Mouse (Mus musculus) embryo, embryonic 10 days (tissue): ENCODE data around the gene Serinc2.
"Not testable (repeated sequence)": the region's sequence is repeated elsewhere in the genome, so short reads cannot be mapped to it uniquely, and the experiment has no call there.

Source experiments
- DNase-seq: peaks from one replicate; pipeline ENCODE4 v3.0.0-alpha.2; 2015; ENCODE audit warnings: low spot score

The Serinc2 gene

DNA sequence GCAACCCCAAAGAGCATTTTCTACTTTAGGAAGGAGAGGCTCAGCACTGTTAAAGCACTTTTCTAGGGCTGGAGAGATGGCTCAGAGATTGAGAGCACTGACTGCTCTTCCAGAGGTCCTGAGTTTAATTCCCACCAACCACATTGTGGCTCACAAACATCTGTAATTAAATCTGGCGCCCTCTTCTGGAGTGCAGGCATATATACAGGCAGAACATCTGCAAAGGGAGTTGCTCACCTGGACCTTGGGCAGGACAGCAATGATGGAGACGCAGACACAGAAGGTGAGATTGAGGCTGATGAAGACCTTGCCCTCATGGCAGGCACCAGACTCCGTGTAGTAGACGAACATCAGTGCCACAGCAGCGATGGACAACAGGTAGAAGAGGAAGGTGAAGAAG is 18.6 kb downstream of the Serinc2 start:
- DNase-seq, result no peak

DNA sequence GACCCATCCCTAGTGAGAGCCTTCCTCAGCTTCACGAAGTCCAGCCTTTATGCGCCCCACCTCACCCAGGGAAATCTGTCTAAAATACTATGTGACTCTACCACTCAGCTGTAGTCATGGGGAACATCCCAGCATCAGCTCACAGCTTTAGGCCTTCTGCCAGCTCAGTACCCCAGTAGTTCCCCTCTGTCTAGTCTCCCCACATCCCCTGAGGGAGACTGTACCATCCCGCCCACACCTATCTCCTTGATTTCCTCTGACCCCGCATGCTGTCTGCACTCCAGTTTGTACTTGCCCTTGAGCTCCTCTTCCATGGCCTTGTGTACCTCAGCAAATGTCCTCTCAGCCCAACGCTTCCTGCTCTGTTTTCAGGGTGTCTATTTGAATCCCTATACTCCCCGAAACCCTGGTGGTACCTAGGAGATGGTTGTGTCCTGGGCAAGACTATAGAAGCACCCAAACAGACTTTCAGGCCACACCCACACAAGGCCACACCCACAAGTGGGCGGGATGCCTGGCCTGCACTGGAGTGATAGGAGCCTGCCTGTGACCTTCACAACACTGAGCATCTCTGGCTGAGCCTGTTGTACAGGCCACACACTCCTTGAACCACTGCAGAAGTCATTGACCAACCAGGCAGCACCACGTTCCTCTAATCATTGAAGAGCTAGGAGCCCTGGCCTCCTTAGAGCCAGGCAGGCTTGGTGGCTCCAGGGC is 26.4 kb downstream of the Serinc2 start:
- peak; percentile 49 for DNase-seq

DNA sequence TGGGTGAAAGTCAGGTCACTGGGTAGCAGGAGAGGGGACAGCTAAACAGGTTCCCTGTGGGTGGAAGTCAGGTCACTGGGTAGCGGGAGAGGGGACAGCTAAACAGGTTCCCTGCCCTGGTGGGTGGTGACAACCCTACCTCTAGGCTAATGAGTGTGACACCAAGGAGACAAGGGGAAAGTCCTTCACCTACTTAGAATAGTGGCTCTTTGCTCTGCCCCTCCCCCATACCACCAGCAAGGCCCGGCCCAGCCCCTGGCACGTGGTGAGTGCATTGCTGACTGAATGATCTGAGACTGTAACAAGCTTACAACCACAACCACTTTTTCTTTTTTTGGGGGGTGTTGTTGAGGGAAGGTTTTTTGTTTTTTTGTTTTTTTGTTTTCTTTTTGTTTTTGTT is 27.2 kb downstream of the Serinc2 start:
- no peak for DNase-seq

DNA sequence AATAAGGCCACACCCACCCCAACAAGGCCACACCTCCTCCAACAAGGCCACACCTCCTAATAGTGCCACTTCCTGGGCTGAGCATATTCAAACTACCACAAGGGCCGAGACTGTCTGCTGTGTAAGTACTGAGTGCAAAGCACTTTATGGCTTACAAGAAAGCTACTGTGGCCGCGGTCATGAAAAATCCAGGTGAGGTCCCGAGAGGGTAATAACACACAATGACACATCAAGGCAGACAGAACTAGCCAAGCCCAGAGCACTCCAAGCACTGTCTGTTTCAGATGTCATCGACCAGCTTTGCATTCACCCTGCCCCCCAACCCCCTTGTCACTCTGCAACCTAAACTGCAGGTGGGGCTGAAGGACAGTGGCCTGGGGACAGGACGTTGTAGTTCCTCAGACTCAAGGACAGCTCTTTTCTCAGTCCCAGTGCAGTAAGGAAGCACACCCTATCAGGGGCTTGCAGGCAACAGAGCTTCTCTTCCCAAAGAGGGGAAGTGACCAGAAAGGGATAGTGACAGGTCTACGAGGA is 27.8 kb downstream of the Serinc2 start:
- no peak for DNase-seq

DNA sequence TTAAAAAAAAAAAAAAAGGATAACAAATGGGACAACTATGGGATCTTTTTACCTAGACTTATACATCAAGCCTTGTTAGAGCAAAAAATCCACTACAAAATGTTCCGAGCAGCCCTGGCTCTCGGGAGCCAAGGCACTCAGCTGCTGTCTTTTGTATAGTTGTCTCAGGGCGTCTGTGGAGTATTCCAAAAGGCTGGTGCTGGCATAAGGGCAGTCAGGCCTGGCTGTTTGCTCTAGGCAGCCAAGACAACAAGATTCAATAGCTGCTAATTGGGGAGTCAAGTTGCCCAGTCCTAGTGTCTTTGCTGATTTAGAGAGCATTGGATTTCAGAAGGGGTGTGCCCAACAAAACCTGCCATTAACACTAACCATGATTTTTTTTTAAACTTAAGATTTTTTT is 30.4 kb downstream of the Serinc2 start:
- DNase-seq, result no peak

DNA sequence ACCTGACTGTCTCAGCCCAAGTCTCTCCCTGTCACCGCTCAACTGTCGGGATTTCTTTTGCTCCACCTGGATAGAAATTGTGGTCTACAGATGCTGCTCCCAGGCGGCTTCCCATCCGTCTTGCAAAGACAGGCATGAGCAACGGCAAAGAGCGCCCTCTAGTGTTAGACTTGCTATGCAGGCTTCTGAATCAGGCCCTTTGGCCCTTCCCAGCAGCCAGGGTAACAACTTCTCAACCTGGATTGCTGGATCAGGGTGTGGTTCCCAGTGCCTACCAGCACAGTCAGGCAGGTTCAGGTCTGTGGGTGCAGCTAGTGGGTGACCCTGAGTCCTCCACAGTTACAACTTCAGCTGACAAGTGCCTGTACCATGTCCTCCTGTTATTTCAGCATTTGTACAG is 32.9 kb downstream of the Serinc2 start:
- peak; percentile 93 for DNase-seq

DNA sequence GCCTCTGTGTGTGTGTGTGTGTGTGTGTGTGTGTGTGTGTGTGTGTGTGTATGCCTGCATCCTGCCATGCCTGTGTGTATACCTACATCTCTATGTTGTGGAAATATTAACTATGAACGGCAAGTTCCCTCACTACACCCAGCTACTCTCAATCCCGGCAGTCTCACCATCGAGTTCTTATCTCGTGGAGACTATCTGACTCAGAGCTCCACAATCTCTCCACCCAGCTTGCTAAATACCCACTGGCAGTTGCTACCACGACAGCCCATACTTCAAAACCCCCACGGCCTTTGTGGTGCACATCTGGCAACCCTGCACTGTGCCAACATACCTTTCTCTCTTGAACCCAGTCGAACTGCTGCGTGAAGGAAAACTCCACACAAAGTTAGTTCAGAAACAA is 34.3 kb downstream of the Serinc2 start:
- DNase-seq, result no peak

DNA sequence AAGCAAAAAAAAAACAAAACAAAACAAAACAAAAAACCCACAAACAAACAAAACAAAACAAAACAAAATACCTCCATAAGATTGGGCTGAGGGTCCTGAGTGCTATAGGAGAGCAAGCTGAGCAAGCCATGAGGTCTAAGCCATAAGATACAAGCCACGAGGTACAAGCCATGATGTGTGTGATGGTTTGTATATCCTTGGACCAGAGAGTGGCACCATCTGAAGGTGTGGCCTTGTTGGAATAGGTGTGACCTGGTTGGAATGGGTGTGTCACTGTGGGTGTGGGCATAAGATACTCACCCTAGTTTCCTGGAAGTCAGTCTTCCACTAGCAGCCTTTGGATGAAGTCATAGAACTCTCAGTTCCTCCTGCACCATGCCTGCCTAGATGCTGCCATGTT is 35.4 kb downstream of the Serinc2 start:
- not testable (repeated sequence) for DNase-seq

DNA sequence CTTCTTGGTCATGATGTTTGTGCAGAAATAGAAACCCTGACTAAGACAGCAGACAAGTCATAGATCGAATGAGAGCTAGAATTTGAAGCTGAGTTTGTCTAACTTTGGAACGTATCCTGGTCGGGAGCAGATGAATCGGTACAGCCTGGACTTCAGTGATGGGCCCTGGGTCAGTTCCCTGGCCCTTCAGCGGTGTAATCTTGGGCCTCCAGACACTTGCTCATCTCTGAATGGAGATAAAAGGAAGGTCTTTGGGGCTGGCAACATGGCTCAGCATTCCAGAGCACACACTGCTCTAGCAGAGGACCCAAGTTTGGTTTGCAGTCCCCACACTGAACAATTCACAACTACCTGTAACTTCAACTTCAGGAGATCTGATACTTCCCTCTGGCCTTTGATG is 36.0 kb downstream of the Serinc2 start:
- DNase-seq, result no peak

DNA sequence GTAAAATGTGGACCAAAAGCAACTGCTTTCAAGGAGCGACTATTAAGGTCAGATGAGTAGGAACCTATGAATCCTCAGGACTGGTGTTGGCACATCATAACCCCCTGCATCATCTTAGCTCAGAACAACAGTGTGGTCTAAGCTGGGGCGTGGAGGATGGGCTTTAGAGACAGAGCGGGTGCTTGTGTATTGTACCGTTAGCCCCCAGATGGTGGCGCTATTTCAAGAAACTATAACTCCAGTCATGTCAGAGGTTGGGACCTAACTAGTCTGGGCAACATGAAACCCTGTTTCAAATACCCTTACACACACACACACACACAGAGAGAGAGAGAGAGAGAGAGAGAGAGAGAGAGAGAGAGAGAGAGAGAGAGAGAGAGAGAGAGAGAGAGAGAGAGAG is 38.3 kb downstream of the Serinc2 start:
- peak; percentile 20 for DNase-seq

DNA sequence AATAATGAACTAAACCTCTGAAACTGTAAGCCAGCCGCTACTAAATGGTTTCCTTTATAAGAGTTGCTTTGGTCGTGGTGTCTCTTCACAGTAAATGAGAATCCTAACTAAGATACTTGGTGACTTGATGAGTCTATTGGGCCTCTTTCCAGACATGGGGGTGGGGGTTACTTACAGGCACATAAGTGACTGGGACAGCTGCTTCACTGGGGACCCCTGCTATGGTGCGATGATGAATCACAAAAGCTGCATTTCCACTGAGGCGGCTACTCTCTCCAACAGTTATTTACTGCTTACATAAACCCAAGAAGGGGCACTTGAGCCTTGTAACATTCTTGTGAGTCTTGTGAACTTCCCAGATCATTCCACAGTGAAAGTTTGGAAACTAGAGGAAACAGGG is 41.4 kb downstream of the Serinc2 start:
- DNase-seq, result no peak

DNA sequence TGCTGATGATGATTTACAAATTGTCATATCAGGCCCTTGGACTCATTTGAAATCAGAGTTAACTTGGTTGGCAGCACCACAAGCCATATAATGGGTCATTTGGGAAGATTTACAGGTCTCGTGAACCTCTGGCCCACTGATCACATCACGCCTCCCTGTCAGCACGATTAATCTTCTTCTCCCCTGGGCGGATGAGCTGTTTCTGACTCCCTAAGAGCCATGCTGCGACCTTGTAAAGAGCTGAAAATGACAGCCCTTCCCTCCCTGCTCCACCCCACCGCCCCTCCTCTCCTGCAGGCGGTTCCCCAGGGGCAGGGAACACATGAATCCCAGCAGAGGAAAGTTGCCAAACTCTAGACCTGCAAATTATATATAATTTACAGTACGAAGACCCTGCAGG is 42.6 kb downstream of the Serinc2 start:
- peak; percentile 25 for DNase-seq

DNA sequence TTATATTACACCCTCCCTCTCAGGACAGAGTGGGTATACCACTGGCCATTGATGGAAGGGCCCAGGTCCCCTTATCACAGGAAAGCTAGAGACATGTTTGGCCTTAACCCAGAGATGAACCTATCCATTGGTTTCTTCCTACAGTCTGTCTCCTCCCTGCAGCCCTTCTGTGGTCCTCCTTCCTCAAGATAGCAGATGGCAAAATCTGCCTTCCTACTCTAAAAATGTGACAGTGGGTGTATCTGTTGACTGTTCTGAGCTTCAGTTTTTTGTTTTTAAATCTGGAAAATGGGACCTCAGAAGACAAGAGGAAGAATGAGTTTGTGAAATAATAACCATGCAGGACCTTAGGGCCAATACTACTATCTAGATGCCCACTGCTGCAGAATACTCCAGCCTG is 54.9 kb downstream of the Serinc2 start:
- no peak for DNase-seq

DNA sequence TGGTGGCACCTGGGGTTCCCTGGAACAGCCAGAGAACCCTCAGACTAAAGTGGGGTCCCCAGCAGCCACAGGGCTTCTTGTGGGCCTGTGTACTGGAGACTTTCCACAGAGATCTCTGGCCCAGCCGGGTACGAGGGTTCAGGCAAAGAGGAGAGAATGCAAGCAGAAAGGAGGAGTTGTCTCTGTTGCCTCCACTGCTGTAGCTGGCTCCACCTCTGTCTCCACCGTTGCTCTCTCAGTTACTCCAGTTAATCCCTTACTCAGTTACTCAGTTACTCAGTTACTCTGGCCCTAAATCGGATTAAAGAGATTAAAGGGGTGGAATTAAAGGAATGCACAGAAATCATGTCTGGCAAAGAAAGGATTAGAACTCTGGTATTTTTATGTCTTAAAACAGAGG is 56.8 kb downstream of the Serinc2 start, which contains the start of gene Gm853:
Gene Gm853, minus strand, starts transcription at position 223 of the 400 bp plus-strand sequence.
- DNase-seq, result no peak

DNA sequence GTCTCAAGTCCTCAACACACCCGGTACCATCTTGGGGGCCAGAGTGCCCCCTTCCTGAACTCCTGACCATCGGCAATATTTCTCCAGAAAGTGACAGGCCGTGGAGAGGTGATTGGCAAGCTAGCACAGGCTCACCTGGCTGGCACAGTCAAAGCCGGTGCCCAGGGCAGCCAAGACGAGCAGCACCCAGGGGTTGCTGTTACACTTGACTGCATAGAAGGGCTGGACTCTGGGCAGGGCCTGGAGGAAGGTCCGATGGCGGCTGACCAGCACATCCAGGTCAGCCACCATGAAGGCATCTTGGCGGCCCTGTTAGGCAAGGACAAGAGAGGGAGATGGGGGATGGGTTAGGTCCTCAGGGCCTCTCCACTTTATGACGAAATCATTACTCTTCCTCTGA is 58.8 kb downstream of the Serinc2 start:
- DNase-seq, result no peak

DNA sequence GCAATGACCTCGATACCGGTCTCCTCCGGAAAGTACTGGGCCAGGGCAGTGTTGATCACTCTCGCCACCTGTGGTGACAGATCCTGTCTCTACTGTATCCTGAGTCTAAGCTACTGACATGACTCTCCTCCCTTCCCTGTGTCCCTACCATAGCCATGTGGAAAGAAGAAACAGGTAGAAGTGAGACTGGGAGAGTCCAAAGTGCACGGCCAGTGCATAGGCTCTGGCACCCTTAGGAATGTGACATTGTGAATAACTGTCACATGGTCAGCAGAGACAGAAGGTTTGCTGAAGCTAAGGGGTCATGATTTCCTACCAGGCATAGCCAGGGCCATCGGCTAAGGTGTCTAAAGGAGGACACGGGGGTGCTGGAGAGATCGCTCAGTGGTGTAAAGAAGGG is 63.6 kb downstream of the Serinc2 start:
- DNase-seq, result no peak

DNA sequence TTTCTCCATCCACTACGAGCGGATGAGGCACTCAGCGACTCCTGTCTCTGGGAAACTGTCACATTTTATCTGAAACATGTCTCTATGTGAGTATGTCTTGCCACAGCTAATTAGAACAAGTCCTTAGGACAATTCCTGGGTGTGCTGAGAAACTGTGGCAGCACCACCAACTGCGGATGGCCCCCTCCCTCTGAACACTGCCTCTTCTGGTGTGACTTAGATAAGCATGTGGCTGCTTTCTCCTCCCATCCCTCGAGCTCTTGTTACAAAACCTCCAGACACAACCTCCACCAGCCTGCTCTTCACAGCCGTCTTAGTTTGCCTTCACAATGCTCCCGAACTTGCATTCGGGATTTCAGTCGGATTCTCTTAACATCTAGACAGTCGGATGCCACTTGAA is 65.1 kb downstream of the Serinc2 start:
- DNase-seq, result no peak

DNA sequence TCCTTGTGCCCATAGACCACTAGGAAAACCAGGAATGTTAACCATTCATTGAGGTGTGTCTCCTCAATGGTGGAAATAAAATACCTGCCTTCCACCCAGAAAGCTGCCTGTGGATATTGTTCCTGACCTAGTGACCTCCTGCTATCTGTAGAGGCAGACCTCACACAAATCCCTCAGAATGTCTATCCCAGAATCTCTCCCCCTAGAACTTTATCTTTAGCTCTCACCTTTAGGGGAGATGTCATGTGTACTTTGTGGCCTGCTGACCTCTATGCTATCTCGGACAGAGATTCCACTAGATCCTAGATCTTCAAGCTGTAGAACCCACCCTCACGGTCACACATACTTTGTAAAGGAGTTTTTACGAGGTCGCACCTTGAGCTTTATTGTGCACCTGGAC is 65.8 kb downstream of the Serinc2 start:
- no peak for DNase-seq

DNA sequence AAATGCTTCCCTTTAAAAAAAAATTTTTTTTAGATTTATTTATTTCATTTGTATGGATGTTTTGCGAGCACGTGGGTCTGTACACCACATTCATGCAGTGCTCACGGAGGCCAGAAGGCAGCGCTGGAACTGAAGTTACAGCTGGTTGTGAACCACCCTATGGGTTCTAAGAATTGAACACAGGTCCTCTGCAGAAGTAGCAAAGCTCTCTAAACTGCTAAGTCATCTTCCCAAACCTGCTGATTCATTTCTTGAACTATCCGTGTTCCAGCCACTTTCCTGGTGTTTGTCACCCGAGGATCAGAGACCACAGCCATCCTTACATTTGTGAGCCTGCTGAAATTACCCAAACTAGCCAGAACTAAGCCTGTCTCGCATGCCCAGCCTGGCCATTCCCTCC is 66.6 kb downstream of the Serinc2 start:
- no peak for DNase-seq

DNA sequence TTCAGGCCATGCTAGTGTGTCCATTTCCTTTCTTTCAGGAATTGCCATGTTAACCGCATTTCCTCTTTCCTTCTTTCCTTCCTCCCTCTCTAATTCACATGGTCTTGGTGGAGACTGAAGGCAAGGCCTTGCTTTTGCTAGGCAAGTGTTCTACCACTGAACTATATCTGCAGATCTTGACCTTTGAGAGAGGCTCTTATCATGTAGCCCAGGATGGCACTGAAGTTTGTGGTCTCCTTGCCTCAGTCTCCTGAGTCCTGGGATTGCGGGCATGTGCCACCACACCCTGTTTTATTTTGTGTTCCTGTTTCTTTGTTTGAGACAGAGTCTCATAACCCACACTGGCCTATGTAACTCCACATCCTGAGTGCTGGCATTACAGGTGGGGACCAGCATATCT is 67.1 kb downstream of the Serinc2 start:
- DNase-seq, result no peak
